8 mouse cellular contexts compared by ENCODE assay signal in genomic region chr8:70166504-70167110, GRCm38 (mm10). TPM values are rescaled to one million over a fixed set of nuclear protein-coding genes. Genes with fewer than 3 reads are reported as not detected.
DNase-seq lines count a peak whose midpoint lies in the region; ATAC-seq and TF ChIP-seq lines count a peak whose summit lies in the region.

No protein-coding gene starts in this region.

- peaks cover 7% of the 10 kb centered on the region; the same call in 1 of the 2 replicates for H3K4me1 ChIP-seq in hindbrain, postnatal 0 days (ENCODE audit: insufficient read depth, low read length)
- H3K4me1 ChIP-seq in limb, embryonic 13.5 days, result 0 out of 2 replicates have a peak, but pooled peaks cover 4% of the 10 kb centered on the region
- peaks cover 3% of the 10 kb centered on the region; the same call in 1 of the 2 replicates for H3K4me1 ChIP-seq in midbrain, embryonic 14.5 days (ENCODE audit: control insufficient read depth, insufficient read depth, low read length)

- H3K27me3 ChIP-seq in hindbrain, postnatal 0 days (ENCODE audit: insufficient read depth, low read length), result no peaks in the 10 kb centered on the region; the same call in 1 of the 2 replicates
- peaks cover 35% of the 10 kb centered on the region for H3K27me3 ChIP-seq in limb, embryonic 13.5 days
- H3K27me3 ChIP-seq in midbrain, embryonic 14.5 days (ENCODE audit: control insufficient read depth, insufficient read depth, low read length), result peaks cover 10% of the 10 kb centered on the region; the same call in 1 of the 2 replicates

- H3K4me2 ChIP-seq in hindbrain, postnatal 0 days (ENCODE audit: low read depth, low read length), result peak overlapping the region; percentile 56
- H3K4me2 ChIP-seq in limb, embryonic 13.5 days (replicated peaks), result peak overlapping the region; percentile 60
- H3K4me2 ChIP-seq in midbrain, embryonic 14.5 days (ENCODE audit: low read length), result peak overlapping the region; percentile 55

- H3K9ac ChIP-seq in hindbrain, postnatal 0 days (replicated peaks; ENCODE audit: low read length), result no peak overlapping the region
- peak overlapping the region; percentile 50 for H3K9ac ChIP-seq in limb, embryonic 13.5 days
- no peak overlapping the region; the same call in 1 of the 2 replicates for H3K9ac ChIP-seq in midbrain, embryonic 14.5 days (replicated peaks; ENCODE audit: low read length)

- 4% methylated on average over 21 of the region's 21 CpGs for WGBS in hindbrain, postnatal 0 days
- WGBS in limb, embryonic 13.5 days, result 5% methylated on average over 21 of the region's 21 CpGs
- WGBS in midbrain, embryonic 14.5 days, result 4% methylated on average over 21 of the region's 21 CpGs

- no peaks in the 10 kb centered on the region for H3K9me3 ChIP-seq in hindbrain, postnatal 0 days (ENCODE audit: low read length)
- no peaks in the 10 kb centered on the region for H3K9me3 ChIP-seq in limb, embryonic 13.5 days
- H3K9me3 ChIP-seq in midbrain, embryonic 14.5 days (ENCODE audit: control insufficient read depth, low read length), result no peaks in the 10 kb centered on the region

- DNase-seq in layer of hippocampus, adult 11-12 months (ENCODE audit: low spot score), result peak; percentile 32
- no peak for DNase-seq in layer of hippocampus, adult 9-11 months
- peak; percentile 65 to 73 for DNase-seq in cerebellum, postnatal 36 days
- DNase-seq in gastrocnemius, postnatal 10 days, result peak; percentile 83
- DNase-seq in hindbrain, postnatal 0 days (ENCODE audit: low spot score), result peak; percentile 85
- DNase-seq in midbrain, embryonic 14.5 days, result peak; percentile 91
- peak; percentile 47 to 75 for DNase-seq in spleen, postnatal 14 days (ENCODE audit: low spot score in 2 of 2)

- peak; percentile 98 for TF ChIP-seq CTCF in hindbrain, postnatal 0 days (IDR thresholded peaks at IDR 0.05; ENCODE audit: low read depth)

- H3K36me3 ChIP-seq in hindbrain, postnatal 0 days (ENCODE audit: insufficient read depth, low read length), result no peaks in the 10 kb centered on the region
- no peaks in the 10 kb centered on the region for H3K36me3 ChIP-seq in limb, embryonic 13.5 days
- no peaks in the 10 kb centered on the region for H3K36me3 ChIP-seq in midbrain, embryonic 14.5 days (ENCODE audit: control insufficient read depth, insufficient read depth, low read length)

- peak; percentile 88 for ATAC-seq in hindbrain, postnatal 0 days
- peak; percentile 84 for ATAC-seq in limb, embryonic 13.5 days (ENCODE audit: low FRiP score, low read depth)
- ATAC-seq in midbrain, embryonic 14.5 days (ENCODE audit: low FRiP score, low TSS enrichment), result peak; percentile 81

- H3K27ac ChIP-seq in hindbrain, postnatal 0 days, result no peak overlapping the region
- H3K27ac ChIP-seq in limb, embryonic 13.5 days, result no peak overlapping the region
- H3K27ac ChIP-seq in midbrain, embryonic 14.5 days (replicated peaks; ENCODE audit: low read depth, low read length), result no peak overlapping the region

- peak overlapping the region; percentile 25 for H3K4me3 ChIP-seq in hindbrain, postnatal 0 days (ENCODE audit: low read length)
- peak overlapping the region; percentile 26 for H3K4me3 ChIP-seq in limb, embryonic 13.5 days
- H3K4me3 ChIP-seq in midbrain, embryonic 14.5 days (replicated peaks; ENCODE audit: low read depth, low read length), result peak overlapping the region; percentile 18

RNA-seq across cellular contexts. Expression of gene Tmem161a, which starts 5.5 kb away (rescaled TPM):
- 10 to 100 TPM; 72.8 to 74.7 TPM for total RNA-seq in gastrocnemius, postnatal 10 days (2021)
- 53.7 and 72.4 TPM in 2 replicates for total RNA-seq in hindbrain, postnatal 0 days (2014; rRNA removed)
- polyA plus RNA-seq in hindbrain, postnatal 0 days (2015; fragmentation: Nextera tagmentation; extraction: Ambion mirVana), result 45.2 and 46.4 TPM in 2 replicates
- polyA plus RNA-seq in limb, embryonic 13.5 days (2015; fragmentation: Nextera tagmentation; extraction: Ambion mirVana), result 66.5 and 70.6 TPM in 2 replicates
- polyA plus RNA-seq in midbrain, embryonic 14.5 days (2014; fragmentation: Nextera tagmentation; extraction: Ambion mirVana), result 31.2 and 40.7 TPM in 2 replicates

RNA-seq across cellular contexts. Expression of gene Mef2b, which starts 27.1 kb away (rescaled TPM):
- under 1 TPM; 0.35 to 0.45 TPM for total RNA-seq in gastrocnemius, postnatal 10 days (2021)
- 0.40 and 0.52 TPM in 2 replicates for total RNA-seq in hindbrain, postnatal 0 days (2014; rRNA removed)
- polyA plus RNA-seq in hindbrain, postnatal 0 days (2015; fragmentation: Nextera tagmentation; extraction: Ambion mirVana), result 0.90 and 1.1 TPM in 2 replicates
- 0.38 TPM in 2 replicates for polyA plus RNA-seq in limb, embryonic 13.5 days (2015; fragmentation: Nextera tagmentation; extraction: Ambion mirVana)
- polyA plus RNA-seq in midbrain, embryonic 14.5 days (2014; fragmentation: Nextera tagmentation; extraction: Ambion mirVana), result 0.46 and 0.50 TPM in 2 replicates

RNA-seq across cellular contexts. Expression of gene Borcs8, which starts 27.3 kb away (rescaled TPM):
- 10 to 100 TPM; 17.0 to 23.9 TPM for total RNA-seq in gastrocnemius, postnatal 10 days (2021)
- total RNA-seq in hindbrain, postnatal 0 days (2014; rRNA removed), result 71.4 and 74.0 TPM in 2 replicates
- 47.5 and 55.0 TPM in 2 replicates for polyA plus RNA-seq in hindbrain, postnatal 0 days (2015; fragmentation: Nextera tagmentation; extraction: Ambion mirVana)
- 51.0 and 56.0 TPM in 2 replicates for polyA plus RNA-seq in limb, embryonic 13.5 days (2015; fragmentation: Nextera tagmentation; extraction: Ambion mirVana)
- polyA plus RNA-seq in midbrain, embryonic 14.5 days (2014; fragmentation: Nextera tagmentation; extraction: Ambion mirVana), result 64.2 and 71.2 TPM in 2 replicates

RNA-seq across cellular contexts. Expression of gene Rfxank, which starts 27.7 kb away (rescaled TPM):
- total RNA-seq in gastrocnemius, postnatal 10 days (2021), result 10 to 100 TPM in 1 of 2 experiments, 1 to 10 TPM in 1; 8.2 to 10.1 TPM
- 13.8 and 20.5 TPM in 2 replicates for total RNA-seq in hindbrain, postnatal 0 days (2014; rRNA removed)
- 8.4 and 9.7 TPM in 2 replicates for polyA plus RNA-seq in hindbrain, postnatal 0 days (2015; fragmentation: Nextera tagmentation; extraction: Ambion mirVana)
- polyA plus RNA-seq in limb, embryonic 13.5 days (2015; fragmentation: Nextera tagmentation; extraction: Ambion mirVana), result 23.8 and 26.0 TPM in 2 replicates
- 6.7 and 7.5 TPM in 2 replicates for polyA plus RNA-seq in midbrain, embryonic 14.5 days (2014; fragmentation: Nextera tagmentation; extraction: Ambion mirVana)

RNA-seq across cellular contexts. Expression of gene Nr2c2ap, which starts 35.5 kb away (rescaled TPM):
- 1 to 10 TPM; 6.3 to 7.1 TPM for total RNA-seq in gastrocnemius, postnatal 10 days (2021)
- 6.1 and 9.4 TPM in 2 replicates for total RNA-seq in hindbrain, postnatal 0 days (2014; rRNA removed)
- polyA plus RNA-seq in hindbrain, postnatal 0 days (2015; fragmentation: Nextera tagmentation; extraction: Ambion mirVana), result 48.5 and 50.2 TPM in 2 replicates
- polyA plus RNA-seq in limb, embryonic 13.5 days (2015; fragmentation: Nextera tagmentation; extraction: Ambion mirVana), result 25.1 and 26.0 TPM in 2 replicates
- polyA plus RNA-seq in midbrain, embryonic 14.5 days (2014; fragmentation: Nextera tagmentation; extraction: Ambion mirVana), result 25.8 and 43.4 TPM in 2 replicates
